In the genomic region with DNA sequence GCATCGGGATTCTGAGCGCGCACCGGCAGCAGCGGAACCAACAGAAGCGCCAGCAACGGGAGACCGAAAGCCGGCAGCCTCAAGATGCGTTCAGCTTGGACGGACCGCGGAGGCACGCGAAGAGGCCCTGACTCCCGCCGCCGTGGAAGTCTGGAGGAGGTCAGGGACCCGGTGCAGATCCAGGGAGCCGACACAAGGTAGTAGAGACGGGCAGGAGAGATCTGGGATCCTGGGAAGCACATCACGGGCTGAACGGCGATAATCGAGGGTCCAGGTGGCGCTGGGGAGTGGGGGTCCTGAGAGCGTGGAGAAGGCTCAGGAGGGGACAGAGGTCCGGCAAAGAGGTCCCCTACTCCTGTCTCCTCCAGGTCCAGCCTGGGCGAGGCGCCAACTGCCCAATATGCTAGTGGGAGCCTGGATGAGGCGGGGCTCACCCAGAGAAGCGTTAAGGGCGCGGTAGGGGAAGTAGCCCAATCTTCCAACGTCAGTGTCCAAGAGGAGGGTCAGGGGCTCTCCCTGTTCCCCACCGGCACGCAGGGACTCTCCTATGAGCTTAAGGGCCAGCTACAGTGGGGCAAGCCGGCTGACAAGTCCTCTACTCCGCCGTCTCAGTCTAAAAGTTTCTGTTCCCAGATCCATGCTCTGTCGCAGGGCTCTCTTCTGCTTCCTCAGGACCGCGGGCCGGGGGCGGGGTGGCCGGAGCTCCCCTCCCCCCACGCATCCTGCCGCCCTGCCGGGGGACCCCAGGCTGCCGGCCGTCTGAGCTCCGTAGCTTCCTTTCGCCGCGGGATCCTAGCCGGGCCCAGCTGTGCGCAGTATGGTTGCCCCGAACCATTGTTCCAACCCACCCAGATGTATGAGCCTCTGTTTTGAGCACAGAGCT, we compare ENCODE assay signal across 8 mouse cellular contexts. TPM values are rescaled to one million over a fixed set of nuclear protein-coding genes. Genes with fewer than 3 reads are reported as not detected.
A peak's percentile ranks its signal among the peaks of the same experiment; 100 is the strongest.
DNase-seq lines count a peak whose midpoint lies in the region; ATAC-seq lines count a peak whose summit lies in the region.

A gene (minus strand): TSS at position 665 of the 883 bp plus-strand sequence.

- peak within 1 kb of the TSS; percentile 43 for H3K4me3 ChIP-seq in kidney, embryonic 14.5 days (ENCODE audit: low read length)
- H3K4me3 ChIP-seq in hindbrain, embryonic 16.5 days (ENCODE audit: low read length) = peak within 1 kb of the TSS; percentile 41
- H3K4me3 ChIP-seq in midbrain, embryonic 10.5 days = peak within 1 kb of the TSS; percentile 55

- H3K9ac ChIP-seq in kidney, embryonic 14.5 days (ENCODE audit: low read depth, low read length) = peak within 1 kb of the TSS; percentile 19; the same call in 1 of the 2 replicates
- H3K9ac ChIP-seq in hindbrain, embryonic 16.5 days (ENCODE audit: low read depth, low read length) = peak within 1 kb of the TSS; percentile 54

- DNase-seq in kidney, adult 11 months = no peak
- DNase-seq in embryo, embryonic 11 days = peak; percentile 56
- peak; percentile 51 for DNase-seq in midbrain, embryonic 10.5 days (ENCODE audit: low spot score)
- no peak for DNase-seq in spleen, postnatal 36 days (ENCODE audit: low spot score in 2 of 2)
- DNase-seq in urinary bladder, postnatal 14 days (ENCODE audit: low spot score) = no peak
- DNase-seq in spleen, postnatal 10 days (ENCODE audit: low spot score in 2 of 2) = no peak

- no peaks in the 10 kb centered on the region for H3K36me3 ChIP-seq in kidney, embryonic 14.5 days (ENCODE audit: control insufficient read depth, insufficient read depth, low read length)
- no peaks in the 10 kb centered on the region for H3K36me3 ChIP-seq in hindbrain, embryonic 16.5 days (ENCODE audit: control insufficient read depth, insufficient read depth, low read length)
- H3K36me3 ChIP-seq in midbrain, embryonic 10.5 days = no peaks in the 10 kb centered on the region

- peaks cover 3% of the 10 kb centered on the region; the same call in 1 of the 2 replicates for H3K27me3 ChIP-seq in kidney, embryonic 14.5 days (ENCODE audit: control insufficient read depth, insufficient read depth, low read length)
- H3K27me3 ChIP-seq in hindbrain, embryonic 16.5 days (replicated peaks; ENCODE audit: control insufficient read depth, insufficient read depth, low read length) = peaks cover 19% of the 10 kb centered on the region
- peaks cover 44% of the 10 kb centered on the region for H3K27me3 ChIP-seq in midbrain, embryonic 10.5 days (ENCODE audit: low read depth, poor library complexity, severe bottlenecking)

- no peaks in the 10 kb centered on the region for H3K4me1 ChIP-seq in kidney, embryonic 14.5 days (ENCODE audit: control insufficient read depth, insufficient read depth, low read length)
- H3K4me1 ChIP-seq in hindbrain, embryonic 16.5 days (ENCODE audit: control insufficient read depth, insufficient read depth, low read depth, low read length) = peaks cover 6% of the 10 kb centered on the region
- H3K4me1 ChIP-seq in midbrain, embryonic 10.5 days = peaks cover 12% of the 10 kb centered on the region

- H3K9me3 ChIP-seq in kidney, embryonic 14.5 days (ENCODE audit: control insufficient read depth, low read length) = 0 out of 2 replicates have a peak, but pooled peaks cover 2% of the 10 kb centered on the region
- H3K9me3 ChIP-seq in hindbrain, embryonic 16.5 days (ENCODE audit: control insufficient read depth, low read length) = no peaks in the 10 kb centered on the region
- H3K9me3 ChIP-seq in midbrain, embryonic 10.5 days (replicated peaks) = peaks cover 8% of the 10 kb centered on the region; the same call in 1 of the 2 replicates

- peak within 1 kb of the TSS; percentile 64 for H3K4me2 ChIP-seq in kidney, embryonic 14.5 days (replicated peaks; ENCODE audit: low read depth, low read length)
- H3K4me2 ChIP-seq in hindbrain, embryonic 16.5 days (ENCODE audit: low read length) = peak within 1 kb of the TSS; percentile 60

- H3K27ac ChIP-seq in kidney, embryonic 14.5 days (ENCODE audit: low read depth, low read length) = no peak within 1 kb of the TSS
- H3K27ac ChIP-seq in hindbrain, embryonic 16.5 days (ENCODE audit: low read depth, low read length) = no peak within 1 kb of the TSS
- peak within 1 kb of the TSS; percentile 64 for H3K27ac ChIP-seq in midbrain, embryonic 10.5 days (replicated peaks)

- WGBS in kidney, embryonic 14.5 days = 1% methylated on average over 58 of the region's 58 CpGs
- WGBS in hindbrain, embryonic 16.5 days = under 1% methylated on average over 58 of the region's 58 CpGs
- WGBS in midbrain, embryonic 10.5 days = under 1% methylated on average over 58 of the region's 58 CpGs

- ATAC-seq in kidney, embryonic 14.5 days (ENCODE audit: low FRiP score, low TSS enrichment) = peak; percentile 69
- peak; percentile 52; the same call in 1 of the 2 replicates for ATAC-seq in hindbrain, embryonic 16.5 days

RNA-seq across cellular contexts. Expression of the gene that starts here (rescaled TPM):
- polyA plus RNA-seq in kidney, embryonic 14.5 days (2014; fragmentation: Nextera tagmentation; extraction: Ambion mirVana) = 0.46 and 1.3 TPM in 2 replicates
- 1.2 and 1.5 TPM in 2 replicates for polyA plus RNA-seq in hindbrain, embryonic 16.5 days (2015; fragmentation: Nextera tagmentation; extraction: Ambion mirVana)
- polyA plus RNA-seq in midbrain, embryonic 10.5 days (2016; fragmentation: Nextera tagmentation; extraction: Ambion mirVana) = 0.89 and 1.1 TPM in 2 replicates

Comparison
In these comparisons a context has a peak if more than half of its experiments do, and no peak if none do; other contexts are left out.
1. DNase-seq: peak in embryo, embryonic 11 days (single experiment) and midbrain, embryonic 10.5 days (single experiment); none in kidney, adult 11 months (single experiment), spleen, postnatal 36 days (0 of 2), urinary bladder, postnatal 14 days (single experiment) and spleen, postnatal 10 days (0 of 2).
2. Peak in every context shown above with its lines, with median percentiles within 50 percentile points of each other: H3K4me3 ChIP-seq.